Mouse (Mus musculus) cerebellum, adult (tissue): ENCODE measurements around the gene Gm28305.

Experiments
- ATAC-seq: cut with Nextera tagmentation; 2 replicates; pipeline ENCODE4 v1.9.2; 2017; ENCODE audit warnings: mild to moderate bottlenecking, moderate library complexity, mixed read lengths; ENCODE audit not compliant: insufficient number of reproducible peaks, low FRiP score, low TSS enrichment

The Gm28305 gene

GRCm38 (mm10) chr9:104123622-104124021, 83.2 kb downstream of the Gm28305 start:
- ATAC-seq, result no peak
